Mouse (Mus musculus) heart, adult 2 months (tissue): ENCODE results near the gene Gm10065. TPM values are rescaled to one million over a fixed set of nuclear protein-coding genes. Genes with fewer than 3 reads are reported as not detected.
A peak's percentile ranks its signal among the peaks of the same experiment; 100 is the strongest.
"Not testable (repeated sequence)": the region's sequence is repeated elsewhere in the genome, so short reads cannot be mapped to it uniquely, and the experiment has no call there.

Source experiments
- DNase-seq, 2 experiments: peaks; one replicate each; pipeline ENCODE4 v3.0.0; 2021
- H3K27ac ChIP-seq: fragments of 200-600 bp; 2 replicates; pipeline ENCODE4 v1.8.1; 2022
- H3K27me3 ChIP-seq: fragments of 200-500 bp; 2 replicates; pipeline ENCODE4 v1.6.1; 2012; ENCODE audit warnings: mild to moderate bottlenecking, low read length, inconsistent platforms, mixed read lengths; ENCODE audit not compliant: control insufficient read depth, insufficient read depth
- H3K36me3 ChIP-seq: fragments of 200-500 bp; 2 replicates; pipeline ENCODE4 v1.6.1; 2012; ENCODE audit warnings: low read length, inconsistent platforms; ENCODE audit not compliant: control insufficient read depth, insufficient read depth
- H3K4me1 ChIP-seq: fragments of 200-500 bp; 2 replicates; pipeline ENCODE4 v1.6.1; 2011; ENCODE audit warnings: low read length; ENCODE audit not compliant: control insufficient read depth, insufficient read depth
- H3K4me3 ChIP-seq: fragments of 200-600 bp; 2 replicates; pipeline ENCODE4 v1.8.1; 2022
- H3K79me2 ChIP-seq: fragments of 200-500 bp; replicated peaks from 2 replicates; pipeline ENCODE4 v1.6.1; 2012; ENCODE audit warnings: mild to moderate bottlenecking, inconsistent platforms, low read length, moderate library complexity, mixed read lengths; ENCODE audit not compliant: control insufficient read depth, insufficient read depth
- H3K9ac ChIP-seq: fragments of 200-500 bp; 2 replicates; pipeline ENCODE4 v1.6.1; 2012; ENCODE audit warnings: low read depth, mild to moderate bottlenecking, control low read depth, inconsistent platforms, low read length, mixed read lengths
- CTCF ChIP-seq: fragments of 200-600 bp; IDR thresholded peaks from 2 replicates; pipeline ENCODE4 v1.8.1; 2022; ENCODE audit warnings: antibody characterized with exemption, mild to moderate bottlenecking, moderate library complexity
- EP300 ChIP-seq: fragments of 200-500 bp; IDR thresholded peaks from 2 replicates; pipeline ENCODE4 v1.6.1; 2011; ENCODE audit warnings: low read depth, low read length, control low read depth; ENCODE audit not compliant: insufficient read depth
- POLR2A ChIP-seq: fragments of 200-500 bp; IDR thresholded peaks from 2 replicates; pipeline ENCODE4 v1.6.1; 2011; ENCODE audit warnings: mild to moderate bottlenecking, low read depth, low read length, control low read depth; ENCODE audit not compliant: insufficient read depth
- WGBS: fragments of 180-500 bp; shearing (Covaris S2); methylation state at CpG from one replicate; pipeline ENCODE4 v1.1.7; 2018; 5-methylcytosine and 5-hydroxymethylcytosine counted together
- intact Hi-C: fragments of 180-260 bp; cut with DNase I; formaldehyde crosslinking; loops from one replicate; pipeline ENCODE4 v1.15.1; 2025
- long read RNA-seq: library from polyadenylated mRNA; stranded (forward); transcript quantifications from one replicate; pipeline ENCODE4 v2.0.0, GENCODE M21; 2021
- polyA plus RNA-seq: library from polyadenylated mRNA; depleted of rRNA; stranded (reverse); fragments of >200 nt; gene quantifications from 2 replicates; pipeline ENCODE4 v1.2.3, GENCODE M21; 2012; rRNA removed
- total RNA-seq, 2 experiments: library from RNA; stranded (reverse); gene quantifications; 2 replicates each; pipeline ENCODE4 v1.2.3; 2021

Gene Gm10065
- not detected for total RNA-seq
- not detected in 2 replicates for polyA plus RNA-seq
- long read RNA-seq = 0 reads

- not testable (repeated sequence) for H3K36me3 ChIP-seq, H3K27me3 ChIP-seq, H3K4me1 ChIP-seq, H3K79me2 ChIP-seq
- Histone ChIP-seq H3K27ac (peak within 1 kb of the TSS; percentile 74), H3K4me3 (peak within 1 kb of the TSS; percentile 62), H3K9ac (peak within 1 kb of the TSS; percentile 47)
- WGBS = 7% methylated on average over 31 of the region's 31 CpGs
- peak; percentile 52 for TF ChIP-seq POLR2A
- intact Hi-C loops = loop anchor here (2.0 to 5.0 kb wide), 3 partner anchors 26 to 53 kb away; partner anchors contain the start of genes Zkscan8 and Zscan26
- DNase-seq = peak; percentile 66 to 69
Observed at GRCm38 (mm10) chr13:21478759-21479670, at the start of gene Gm10065, which contains the start of gene Zkscan4. Gene Gm10065, minus strand, starts transcription at chr13:21479441. Gene Zkscan4, plus strand, starts transcription at chr13:21478907.

GRCm38 (mm10) chr13:21506221-21506649 is 27.0 kb upstream of the Gm10065 start:
- no peaks in the 10 kb centered on the region for H3K36me3 ChIP-seq
- WGBS = under 1% methylated on average over 21 of the region's 21 CpGs
- intact Hi-C loops = loop anchor here (1.0 to 2.0 kb wide), 4 partner anchors 25 to 103 kb away; partner anchors contain the start of genes Gm10065, Zkscan3, Zkscan4 and Zkscan8
- H3K79me2 ChIP-seq = no peaks in the 10 kb centered on the region
- peak overlapping the region; percentile 62 for H3K9ac ChIP-seq
- DNase-seq = peak; percentile 87 to 88
- no peaks in the 10 kb centered on the region for H3K4me1 ChIP-seq
- H3K27ac ChIP-seq = peak overlapping the region; percentile 85
- H3K27me3 ChIP-seq = no peaks in the 10 kb centered on the region
- TF ChIP-seq CTCF = no peak
- TF ChIP-seq EP300 = peak; percentile 57; the same call in 1 of the 2 replicates
- TF ChIP-seq POLR2A = peak; percentile 82
- peak overlapping the region; percentile 66 for H3K4me3 ChIP-seq

GRCm38 (mm10) chr13:21502296-21502695 is 23.1 kb upstream of the Gm10065 start:
- Histone ChIP-seq H3K4me3 (no peak overlapping the region), H3K4me1 (no peaks in the 10 kb centered on the region), H3K27ac (no peak overlapping the region), H3K36me3 (no peaks in the 10 kb centered on the region), H3K9ac (no peak overlapping the region), H3K79me2 (no peaks in the 10 kb centered on the region), H3K27me3 (no peaks in the 10 kb centered on the region)
- no peak for DNase-seq
- 85% methylated on average over 5 of the region's 5 CpGs for WGBS
- TF ChIP-seq CTCF = no peak
- no peak for TF ChIP-seq POLR2A
- TF ChIP-seq EP300 = no peak
- intact Hi-C loops = no loop called here

- H3K27ac ChIP-seq, H3K9ac ChIP-seq, H3K27me3 ChIP-seq, H3K4me3 ChIP-seq, DNase-seq, H3K4me1 ChIP-seq, H3K36me3 ChIP-seq, H3K79me2 ChIP-seq, intact Hi-C loops: not testable (repeated sequence)
- 94% methylated on average over 17 of the region's 17 CpGs for WGBS
Observed at GRCm38 (mm10) chr13:21501182-21501581, 21.9 kb upstream of the Gm10065 start, which contains the start of gene Gm11273. Gene Gm11273, minus strand, starts transcription at chr13:21501418.

GRCm38 (mm10) chr13:21495080-21495479 is 15.8 kb upstream of the Gm10065 start, which contains the start of gene AK157302:
Gene AK157302, plus strand, starts transcription at chr13:21495223.
- intact Hi-C loops = no loop called here
- Histone ChIP-seq H3K79me2 (no peaks in the 10 kb centered on the region), H3K4me1 (no peaks in the 10 kb centered on the region), H3K36me3 (no peaks in the 10 kb centered on the region), H3K4me3 (no peak within 1 kb of the TSS), H3K27ac (no peak within 1 kb of the TSS), H3K9ac (no peak within 1 kb of the TSS), H3K27me3 (no peaks in the 10 kb centered on the region)
- no peak for TF ChIP-seq CTCF
- no peak for TF ChIP-seq POLR2A
- TF ChIP-seq EP300 = no peak
- DNase-seq = peak in 1 of 2 experiments; percentile 33
- 92% methylated on average over 21 of the region's 21 CpGs for WGBS

- intact Hi-C loops = no loop called here
Observed at GRCm38 (mm10) chr13:21492847-21493246, 13.6 kb upstream of the Gm10065 start.

More at GRCm38 (mm10) chr13:21492847-21493246, 13.6 kb upstream of the Gm10065 start:
- H3K4me1 ChIP-seq = no peaks in the 10 kb centered on the region
- H3K4me3 ChIP-seq = no peak overlapping the region
- no peak overlapping the region for H3K27ac ChIP-seq
- no peak overlapping the region for H3K9ac ChIP-seq
- no peaks in the 10 kb centered on the region for H3K36me3 ChIP-seq
- DNase-seq = no peak
- H3K79me2 ChIP-seq = no peaks in the 10 kb centered on the region
- no peak for TF ChIP-seq EP300
- TF ChIP-seq POLR2A = no peak
- no peak for TF ChIP-seq CTCF
- no peaks in the 10 kb centered on the region for H3K27me3 ChIP-seq
- WGBS = 88% methylated on average over 5 of the region's 5 CpGs
